Mouse (Mus musculus): Measurements from ENCODE around the gene Hs6st3. TPM values are rescaled to one million over a fixed set of nuclear protein-coding genes. Genes with fewer than 3 reads are reported as not detected.
A peak's percentile ranks its signal among the peaks of the same experiment; 100 is the strongest.

Hs6st3 gene
- polyA plus RNA-seq, 2 experiments = 0.02 TPM; not detected in 1

GRCm38 (mm10) chr14:119153088-119153487, 14.9 kb downstream of the Hs6st3 start:
- no peaks in the 10 kb centered on the region for H3K27me3 ChIP-seq (ENCODE audit: control insufficient read depth, insufficient read depth, low read length)
- no peaks in the 10 kb centered on the region for H3K4me1 ChIP-seq (replicated peaks; ENCODE audit: control insufficient read depth in 2 of 2, insufficient read depth in 2 of 2, low read length in 1 of 2)
- TF ChIP-seq CTCF (IDR thresholded peaks at IDR 0.05; ENCODE audit: low read depth) = no peak
- TF ChIP-seq EP300 (IDR thresholded peaks at IDR 0.05; ENCODE audit: low read depth) = no peak
- no peak overlapping the region for H3K4me3 ChIP-seq (ENCODE audit: insufficient read depth in 1 of 2, low read depth in 2 of 2, low read length in 2 of 2)
- H3K36me3 ChIP-seq (replicated peaks; ENCODE audit: control insufficient read depth, insufficient read depth, low read depth) = no peaks in the 10 kb centered on the region
- H3K9ac ChIP-seq (replicated peaks) = no peak overlapping the region
- WGBS (ENCODE audit: insufficient replicate concordance) = 57% methylated on average over 2 of the region's 2 CpGs
- H3K9me3 ChIP-seq (ENCODE audit: control insufficient read depth, low read length) = peaks cover 3% of the 10 kb centered on the region; the same call in 1 of the 2 replicates
- no peak overlapping the region for H3K27ac ChIP-seq
- DNase-seq (ENCODE audit: low read depth in 3 of 3, low spot score in 3 of 3) (no peak), ATAC-seq (ENCODE audit: insufficient read depth) (no peak)
- H3K4me2 ChIP-seq (ENCODE audit: low read depth) = no peak overlapping the region

- Histone ChIP-seq H3K9ac (replicated peaks) (no peak overlapping the region), H3K4me2 (ENCODE audit: low read depth) (no peak overlapping the region), H3K9me3 (ENCODE audit: control insufficient read depth, low read length) (no peaks in the 10 kb centered on the region), H3K4me3 (ENCODE audit: insufficient read depth in 1 of 2, low read depth in 2 of 2, low read length in 2 of 2) (no peak overlapping the region), H3K27ac (no peak overlapping the region), H3K36me3 (replicated peaks; ENCODE audit: control insufficient read depth, insufficient read depth, low read depth) (no peaks in the 10 kb centered on the region), H3K27me3 (ENCODE audit: control insufficient read depth, insufficient read depth, low read length) (no peaks in the 10 kb centered on the region), H3K4me1 (replicated peaks; ENCODE audit: control insufficient read depth in 2 of 2, insufficient read depth in 2 of 2, low read length in 1 of 2) (no peaks in the 10 kb centered on the region)
- ATAC-seq (ENCODE audit: insufficient read depth) = no peak
- 69% methylated on average over 9 of the region's 9 CpGs for WGBS (ENCODE audit: insufficient replicate concordance)
- no peak for DNase-seq (ENCODE audit: low read depth in 3 of 3, low spot score in 3 of 3)
- TF ChIP-seq CTCF (IDR thresholded peaks at IDR 0.05; ENCODE audit: low read depth) (no peak), EP300 (IDR thresholded peaks at IDR 0.05; ENCODE audit: low read depth) (no peak)
Observed at GRCm38 (mm10) chr14:119193905-119194304, 55.8 kb downstream of the Hs6st3 start.

- H3K27ac ChIP-seq = no peak overlapping the region
- no peaks in the 10 kb centered on the region for H3K9me3 ChIP-seq (ENCODE audit: control insufficient read depth, low read length)
- no peak overlapping the region for H3K9ac ChIP-seq (replicated peaks)
- ATAC-seq (ENCODE audit: insufficient read depth) = no peak
- TF ChIP-seq CTCF (IDR thresholded peaks at IDR 0.05; ENCODE audit: low read depth) = no peak
- TF ChIP-seq EP300 (IDR thresholded peaks at IDR 0.05; ENCODE audit: low read depth) = no peak
- no peak for DNase-seq (ENCODE audit: low read depth in 3 of 3, low spot score in 3 of 3)
- H3K27me3 ChIP-seq (ENCODE audit: control insufficient read depth, insufficient read depth, low read length) = no peaks in the 10 kb centered on the region
- no peak overlapping the region for H3K4me2 ChIP-seq (ENCODE audit: low read depth)
- WGBS (ENCODE audit: insufficient replicate concordance) = 48% methylated on average over 7 of the region's 7 CpGs
- H3K4me1 ChIP-seq (replicated peaks; ENCODE audit: control insufficient read depth in 2 of 2, insufficient read depth in 2 of 2, low read length in 1 of 2) = no peaks in the 10 kb centered on the region
- H3K4me3 ChIP-seq (ENCODE audit: insufficient read depth in 1 of 2, low read depth in 2 of 2, low read length in 2 of 2) = no peak overlapping the region
- H3K36me3 ChIP-seq (replicated peaks; ENCODE audit: control insufficient read depth, insufficient read depth, low read depth) = no peaks in the 10 kb centered on the region
Observed at GRCm38 (mm10) chr14:119203508-119203907, 65.4 kb downstream of the Hs6st3 start.

GRCm38 (mm10) chr14:119215576-119216309, 77.6 kb downstream of the Hs6st3 start:
- H3K9me3 ChIP-seq (ENCODE audit: control insufficient read depth, low read length) = no peaks in the 10 kb centered on the region
- no peaks in the 10 kb centered on the region for H3K36me3 ChIP-seq (replicated peaks; ENCODE audit: control insufficient read depth, insufficient read depth, low read depth)
- H3K4me3 ChIP-seq (ENCODE audit: insufficient read depth in 1 of 2, low read depth in 2 of 2, low read length in 2 of 2) = no peak overlapping the region
- ATAC-seq (ENCODE audit: insufficient read depth) (peak; percentile 47; the same call in 1 of the 2 replicates), DNase-seq (ENCODE audit: low read depth in 3 of 3, low spot score in 3 of 3) (no peak)
- 60% methylated on average over 13 of the region's 13 CpGs for WGBS (ENCODE audit: insufficient replicate concordance)
- H3K4me1 ChIP-seq (replicated peaks; ENCODE audit: control insufficient read depth in 2 of 2, insufficient read depth in 2 of 2, low read length in 1 of 2) = no peaks in the 10 kb centered on the region
- no peak overlapping the region for H3K4me2 ChIP-seq (ENCODE audit: low read depth)
- TF ChIP-seq EP300 (IDR thresholded peaks at IDR 0.05; ENCODE audit: low read depth) = no peak
- TF ChIP-seq CTCF (IDR thresholded peaks at IDR 0.05; ENCODE audit: low read depth) = no peak
- H3K27ac ChIP-seq = no peak overlapping the region
- no peak overlapping the region for H3K9ac ChIP-seq (replicated peaks)
- no peaks in the 10 kb centered on the region for H3K27me3 ChIP-seq (ENCODE audit: control insufficient read depth, insufficient read depth, low read length)

GRCm38 (mm10) chr14:119227709-119228338, 89.7 kb downstream of the Hs6st3 start:
- no peaks in the 10 kb centered on the region for H3K36me3 ChIP-seq (replicated peaks; ENCODE audit: control insufficient read depth, insufficient read depth, low read depth)
- DNase-seq (ENCODE audit: low read depth in 3 of 3, low spot score in 3 of 3) = no peak
- no peak overlapping the region for H3K9ac ChIP-seq (replicated peaks)
- no peak for ATAC-seq (ENCODE audit: insufficient read depth)
- no peaks in the 10 kb centered on the region for H3K27me3 ChIP-seq (ENCODE audit: control insufficient read depth, insufficient read depth, low read length)
- H3K4me2 ChIP-seq (ENCODE audit: low read depth) = no peak overlapping the region
- 68% methylated on average over 3 of the region's 3 CpGs for WGBS (ENCODE audit: insufficient replicate concordance)
- no peak overlapping the region for H3K27ac ChIP-seq
- no peak overlapping the region for H3K4me3 ChIP-seq (ENCODE audit: insufficient read depth in 1 of 2, low read depth in 2 of 2, low read length in 2 of 2)
- TF ChIP-seq EP300 (IDR thresholded peaks at IDR 0.05; ENCODE audit: low read depth) = no peak
- TF ChIP-seq CTCF (IDR thresholded peaks at IDR 0.05; ENCODE audit: low read depth) = no peak
- no peaks in the 10 kb centered on the region for H3K9me3 ChIP-seq (ENCODE audit: control insufficient read depth, low read length)
- no peaks in the 10 kb centered on the region for H3K4me1 ChIP-seq (replicated peaks; ENCODE audit: control insufficient read depth in 2 of 2, insufficient read depth in 2 of 2, low read length in 1 of 2)

All from liver, embryonic 14.5 days (tissue).